Mouse (Mus musculus) kidney, adult 18-20 months (tissue): Measurements from ENCODE around the gene Zfp457.
"Not testable (repeated sequence)": the region's sequence is repeated elsewhere in the genome, so short reads cannot be mapped to it uniquely, and the experiment has no call there.

Source experiments
- DNase-seq: peaks from one replicate; pipeline ENCODE4 v3.0.0; 2021

The Zfp457 gene

DNA sequence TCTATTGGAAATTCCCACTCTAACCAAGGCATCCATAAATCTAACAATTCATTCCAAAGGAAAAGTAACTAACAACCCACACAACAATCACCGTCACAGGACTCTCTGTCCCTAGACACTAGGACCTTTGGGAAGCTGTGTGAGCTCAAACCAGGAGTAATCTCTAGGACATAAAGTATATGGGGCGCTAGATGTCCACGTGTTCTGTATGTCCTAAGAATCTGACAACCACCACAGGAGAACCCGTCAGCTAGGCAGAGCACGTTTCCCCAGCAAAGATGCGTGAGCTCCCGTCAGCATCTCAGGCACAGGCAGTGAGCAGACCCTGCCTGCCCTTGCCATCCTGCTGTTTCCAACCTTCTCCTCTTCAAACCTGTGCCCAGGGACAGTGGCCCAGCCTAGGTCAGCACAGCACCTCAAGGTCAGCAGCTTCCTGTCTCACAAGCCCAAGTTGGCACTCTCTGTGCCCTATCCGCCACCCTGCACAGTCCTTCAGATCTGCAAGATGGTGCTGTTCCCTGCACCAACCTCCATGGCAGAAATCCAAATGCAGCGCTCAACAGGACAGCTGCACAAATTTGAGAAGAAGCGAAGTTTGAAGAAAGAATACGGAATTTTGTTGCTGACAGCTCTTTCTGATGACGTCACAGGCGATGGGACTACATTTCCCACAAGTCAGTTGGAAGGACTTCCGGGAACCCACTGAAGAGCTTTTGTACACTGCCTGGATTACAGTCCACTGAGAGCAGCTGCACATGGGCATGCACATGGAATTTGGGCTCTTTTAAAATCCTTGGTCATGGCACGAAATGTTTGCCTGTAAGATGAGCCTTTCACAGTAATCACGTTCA, at the start of gene Zfp457:
TSS of gene Zfp457 (minus strand) at position 664 of the 851 bp plus-strand sequence.
- peak; percentile 92 for DNase-seq

DNA sequence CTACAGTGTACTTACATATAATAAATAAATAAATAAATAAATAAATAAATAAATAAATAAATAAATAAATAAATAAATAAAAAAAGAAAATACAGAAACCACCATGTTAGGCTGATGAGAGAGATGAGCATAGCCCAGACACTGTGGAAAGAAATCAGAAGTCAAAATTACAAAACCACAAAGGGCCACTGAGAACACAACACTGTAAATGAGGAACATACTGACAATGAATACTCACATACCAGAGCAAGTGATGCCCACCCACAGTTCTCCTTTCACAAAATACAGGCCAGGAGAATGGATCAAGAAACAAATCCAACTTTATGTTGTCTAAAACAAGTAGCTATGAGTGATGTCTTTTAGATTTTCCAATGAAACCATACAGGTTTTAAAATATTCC, 45.6 kb upstream of the Zfp457 start:
- DNase-seq: no peak

DNA sequence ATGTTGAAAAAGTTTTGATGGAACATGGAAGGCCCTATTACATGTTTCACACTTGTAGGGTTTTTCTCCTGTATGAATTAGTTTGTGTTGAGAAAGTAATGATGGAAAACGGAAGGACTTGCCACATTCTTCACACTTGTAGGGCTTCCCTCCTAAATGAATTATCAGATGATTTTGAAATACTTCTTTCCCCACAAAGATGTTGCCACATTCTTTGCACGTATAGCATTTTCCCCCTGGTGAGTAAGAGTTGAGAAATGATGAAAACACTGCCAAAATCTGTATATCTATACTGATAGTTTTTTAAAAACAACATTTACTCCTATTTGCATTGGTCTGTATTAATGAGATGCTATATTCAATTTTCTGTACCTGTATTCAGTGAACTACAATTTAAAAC, 37.1 kb upstream of the Zfp457 start:
- DNase-seq: no peak

DNA sequence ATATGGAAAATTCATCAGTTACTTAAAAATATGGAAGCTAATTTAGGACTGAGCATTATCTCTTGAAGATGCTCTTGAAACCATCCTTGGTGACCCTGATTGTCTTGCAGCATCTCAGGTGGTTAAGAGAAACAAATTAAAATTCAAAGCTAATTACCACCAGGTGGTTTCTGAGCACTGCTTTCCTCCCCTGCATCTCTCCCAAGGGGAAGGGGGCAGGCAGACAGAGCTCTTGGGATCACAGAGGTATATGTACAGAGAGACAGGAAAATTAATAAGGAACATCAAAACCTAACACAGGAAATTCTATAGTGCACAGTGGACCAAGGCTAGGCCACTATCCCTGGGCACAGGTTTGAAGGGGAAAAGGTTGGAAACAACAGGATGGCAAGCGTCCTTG, 26.6 kb upstream of the Zfp457 start:
- no peak for DNase-seq

DNA sequence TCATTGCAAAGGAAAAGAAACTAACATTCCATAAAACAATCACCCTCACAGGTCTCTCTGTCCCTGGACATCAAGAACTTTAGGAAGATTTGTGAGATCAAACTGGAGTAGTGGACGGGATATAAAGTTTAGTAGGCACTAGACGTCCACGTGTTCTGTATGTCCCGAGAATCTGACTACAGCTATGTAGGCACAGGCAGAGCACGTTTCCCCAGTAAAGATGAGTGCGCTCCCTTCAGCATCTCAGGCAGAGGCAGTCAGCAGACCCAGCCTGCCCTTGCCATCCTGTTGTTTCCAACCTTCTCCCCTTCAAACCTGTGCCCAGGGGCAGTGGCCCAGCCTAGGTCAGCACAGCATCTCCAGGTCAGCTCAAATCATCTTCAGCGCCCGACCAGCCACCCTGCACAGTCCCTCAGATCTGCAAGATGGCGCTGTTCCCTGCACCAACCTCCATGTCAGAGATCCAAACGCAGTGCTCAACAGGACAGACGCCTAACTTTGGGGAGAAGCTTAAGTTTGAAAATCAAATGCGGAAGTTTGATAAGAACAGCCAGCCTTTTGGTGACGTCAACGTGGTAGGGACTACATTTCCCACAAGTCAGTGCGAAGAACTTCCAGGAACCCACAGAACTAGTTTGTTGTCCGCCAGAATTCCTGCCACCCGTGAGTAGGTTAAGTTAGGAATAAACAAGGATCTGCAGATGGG, 25.9 kb upstream of the Zfp457 start, which contains the start of gene Zfp595:
TSS of gene Zfp595 (minus strand) at position 552 of the 706 bp plus-strand sequence.
- peak; percentile 90 for DNase-seq

DNA sequence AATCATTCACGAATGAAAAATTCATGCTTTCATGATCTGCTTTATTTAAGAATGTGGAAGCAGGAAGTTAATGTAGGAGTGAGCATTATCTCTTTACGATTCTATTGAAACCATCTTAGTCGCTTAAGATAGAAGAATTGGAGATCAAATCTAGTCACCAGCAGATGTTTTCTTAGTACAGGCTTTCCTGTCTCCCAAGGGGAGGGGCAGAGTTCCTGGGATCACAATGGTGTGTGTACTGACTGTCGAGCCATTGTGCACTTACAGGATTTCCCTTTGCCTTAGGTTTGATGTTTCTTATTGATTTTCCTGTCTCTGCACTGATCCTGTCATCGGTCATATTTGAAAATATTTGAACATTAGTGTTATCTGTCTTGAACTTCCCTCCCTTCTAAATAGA, 433 bp upstream of the Zfp457 start:
- no peak for DNase-seq

DNA sequence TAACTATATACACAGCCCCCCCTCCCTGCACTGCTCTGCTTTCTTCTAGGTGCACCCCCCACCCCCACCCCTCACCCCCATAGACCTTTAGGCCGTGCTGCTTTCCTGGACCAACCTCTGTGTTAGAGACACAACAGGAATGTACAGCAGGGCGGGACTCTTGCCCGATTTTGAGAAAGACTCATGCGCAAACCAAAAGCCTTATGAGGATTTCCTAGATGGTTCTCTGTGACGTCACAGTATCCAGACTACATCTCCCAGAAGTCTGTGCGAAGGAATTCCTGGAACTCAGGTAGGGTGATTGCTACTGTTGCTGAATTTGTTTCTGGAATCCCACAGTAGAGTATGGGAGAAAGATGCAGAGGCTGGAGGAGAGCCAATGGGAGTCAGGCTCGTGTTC, 28.0 kb downstream of the Zfp457 start, which contains the start of gene Zfp458:
TSS of gene Zfp458 (minus strand) at position 153 of the 400 bp plus-strand sequence.
- DNase-seq: no peak

DNA sequence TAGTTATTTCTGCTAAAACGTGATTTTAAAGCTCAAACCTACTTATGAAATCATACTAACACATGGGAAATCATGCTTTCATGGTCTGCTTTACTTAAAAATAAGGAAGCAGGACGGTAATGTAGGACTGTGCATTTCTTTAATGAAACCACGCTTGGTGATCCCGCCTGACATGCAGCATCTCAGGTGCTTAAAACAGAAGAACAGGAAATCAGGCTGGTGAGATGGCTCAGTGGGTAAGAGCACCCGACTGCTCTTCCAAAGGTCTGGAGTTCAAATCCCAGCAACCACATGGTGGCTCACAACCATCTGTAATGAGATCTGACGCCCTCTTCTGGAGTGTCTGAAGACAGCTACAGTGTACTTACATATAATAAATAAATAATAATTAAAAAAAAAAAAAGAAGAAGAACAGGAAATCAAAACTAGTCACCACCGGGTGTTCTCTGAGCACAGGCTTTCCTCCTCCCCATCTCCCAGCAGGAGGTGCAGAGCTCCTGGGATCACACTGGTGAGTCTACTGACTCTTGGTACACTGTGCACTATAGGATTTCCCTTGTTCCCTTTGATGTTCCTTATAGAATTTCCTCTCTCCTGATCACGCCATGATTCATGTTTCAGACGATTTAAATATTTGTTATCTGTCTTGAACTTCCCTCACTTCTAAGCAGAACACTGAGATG, 36.8 kb downstream of the Zfp457 start:
- DNase-seq: not testable (repeated sequence)

DNA sequence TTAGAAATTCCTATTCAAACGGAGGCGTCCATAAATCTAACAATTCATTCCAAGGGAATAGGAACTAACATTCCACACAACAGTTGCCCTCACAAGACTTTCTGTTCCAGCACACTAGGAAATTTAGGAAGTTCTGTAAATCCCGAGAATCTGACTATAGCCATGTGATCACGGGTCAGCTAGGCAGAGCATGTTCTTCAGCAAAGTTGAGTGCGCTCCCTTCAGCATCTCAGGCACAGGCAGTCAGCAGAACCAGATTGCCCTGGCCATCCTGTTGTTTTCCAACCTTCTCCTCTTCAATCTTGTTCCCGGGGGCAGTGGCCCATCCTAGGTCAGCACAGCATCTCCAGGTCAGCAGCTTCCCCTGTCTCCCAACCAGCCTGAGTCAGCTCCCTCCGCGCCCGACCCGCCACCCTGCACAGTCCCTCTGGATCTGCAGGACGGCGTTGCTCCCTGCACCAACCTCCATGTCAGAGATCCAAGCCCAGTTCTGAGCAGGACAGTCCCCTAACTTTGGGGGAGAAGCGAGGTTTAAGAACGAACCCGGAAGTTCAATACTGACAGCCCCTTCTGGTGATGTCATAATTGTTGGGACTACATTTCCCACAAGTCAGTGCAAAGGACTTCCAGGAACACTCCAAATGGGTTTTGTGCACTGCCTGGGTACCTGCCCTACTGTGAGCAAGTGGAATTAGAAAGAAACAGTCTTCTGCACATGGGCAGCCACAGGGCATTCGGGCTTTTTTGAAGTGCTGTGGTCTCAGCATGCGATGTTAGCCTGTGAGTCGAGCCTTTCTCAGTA, 37.5 kb downstream of the Zfp457 start:
- DNase-seq: peak; percentile 82
